In the genomic region with DNA sequence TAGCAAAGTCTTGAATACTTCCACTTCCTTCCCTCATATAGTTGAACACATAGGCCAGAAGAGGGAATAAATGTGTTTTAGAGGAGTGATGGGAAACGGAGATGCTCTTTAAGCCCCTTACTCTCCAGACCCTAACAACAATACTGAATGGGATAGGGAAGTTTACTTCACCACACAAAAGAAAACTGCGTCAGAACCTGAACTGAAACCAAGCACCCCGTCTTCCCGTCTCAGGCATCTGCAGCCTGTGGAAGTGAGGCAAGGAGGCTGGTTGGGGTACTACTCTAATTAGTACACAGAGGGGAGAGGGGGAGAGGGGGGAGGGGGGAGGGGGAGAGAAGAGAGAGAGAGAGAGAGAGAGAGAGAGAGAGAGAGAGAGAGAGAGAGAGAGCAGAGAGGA, we compare ENCODE assay signal across 1 mouse cellular context.
TF ChIP-seq lines count a peak whose summit lies in the region.

No protein-coding gene starts in this region.

TF ChIP-seq in CH12.LX, 34 proteins besides CTCF, POLR2A, EP300 and RAD21:
- no peak for TF ChIP-seq ZMIZ1 (IDR thresholded peaks at IDR 0.05; ENCODE audit: low read depth, low read length)
- TF ChIP-seq IRF4 (IDR thresholded peaks at IDR 0.05; ENCODE audit: low read depth, low read length), result 0 out of 2 replicates have a peak, but pooled peaks have one; percentile 19
